Mouse (Mus musculus): ENCODE data around the gene 1810030O07Rik. TPM values are rescaled to one million over a fixed set of nuclear protein-coding genes. Genes with fewer than 3 reads are reported as not detected.
A peak's percentile ranks its signal among the peaks of the same experiment; 100 is the strongest.

1810030O07Rik gene
- polyA plus RNA-seq (2012; rRNA removed): 23.0 and 23.4 TPM in 2 replicates

DNA sequence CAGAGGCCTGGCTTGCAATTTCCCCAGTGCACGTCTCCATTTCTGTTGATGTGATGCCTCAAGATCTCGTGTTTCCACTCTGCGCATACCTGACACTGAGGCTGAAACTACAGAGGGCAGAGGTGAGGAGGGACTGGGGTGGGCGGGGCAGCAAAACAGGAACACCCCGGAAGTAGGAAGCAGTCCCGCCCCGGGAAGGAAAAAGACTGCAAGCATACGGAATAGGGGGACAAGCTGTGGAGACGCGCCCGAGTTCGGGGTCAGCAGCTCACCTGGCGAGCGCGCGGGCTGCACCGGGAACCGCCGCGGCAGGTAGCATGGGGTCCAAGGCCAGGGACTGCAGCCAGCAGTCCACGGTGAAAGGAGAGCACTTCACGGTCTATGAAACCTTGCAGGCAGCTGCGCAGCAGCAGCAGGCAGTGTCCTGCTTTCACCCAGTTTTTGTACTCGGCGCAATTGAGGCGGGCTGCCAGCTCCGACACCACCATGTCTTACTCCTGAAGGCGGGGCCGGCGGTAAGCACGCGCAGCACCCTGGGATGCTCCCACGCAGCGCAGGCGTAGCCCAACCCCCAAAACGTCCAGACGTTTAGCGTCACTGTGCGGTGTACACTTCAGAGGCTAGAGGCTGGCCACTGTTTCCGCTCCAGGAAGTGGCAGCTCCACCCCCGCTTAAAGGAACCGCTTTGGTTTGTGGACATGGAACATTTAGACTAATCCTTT lies at the start of gene 1810030O07Rik:
TSS of gene 1810030O07Rik (minus strand) at position 615 of the 722 bp plus-strand sequence.
- no peaks in the 10 kb centered on the region for H3K4me1 ChIP-seq (ENCODE audit: control insufficient read depth, insufficient read depth, low read length)
- no peaks in the 10 kb centered on the region for H3K27me3 ChIP-seq (ENCODE audit: control insufficient read depth, insufficient read depth, low read length)
- peak; percentile 89 to 91 for DNase-seq
- WGBS: 4% methylated on average over 40 of the region's 42 CpGs
- TF ChIP-seq CTCF (IDR thresholded peaks at IDR 0.05; ENCODE audit: borderline replicate concordance, insufficient read depth, low read depth, low read length): no peak
- TF ChIP-seq POLR2A (IDR thresholded peaks at IDR 0.05; ENCODE audit: borderline replicate concordance, insufficient read depth, low read length): peak; percentile 54; the same call in 1 of the 2 replicates
- peak within 1 kb of the TSS; percentile 60 for H3K27ac ChIP-seq (ENCODE audit: insufficient read depth, low read length)
- peak within 1 kb of the TSS; percentile 78 for H3K4me3 ChIP-seq (replicated peaks; ENCODE audit: insufficient read depth, low read depth, low read length)

DNA sequence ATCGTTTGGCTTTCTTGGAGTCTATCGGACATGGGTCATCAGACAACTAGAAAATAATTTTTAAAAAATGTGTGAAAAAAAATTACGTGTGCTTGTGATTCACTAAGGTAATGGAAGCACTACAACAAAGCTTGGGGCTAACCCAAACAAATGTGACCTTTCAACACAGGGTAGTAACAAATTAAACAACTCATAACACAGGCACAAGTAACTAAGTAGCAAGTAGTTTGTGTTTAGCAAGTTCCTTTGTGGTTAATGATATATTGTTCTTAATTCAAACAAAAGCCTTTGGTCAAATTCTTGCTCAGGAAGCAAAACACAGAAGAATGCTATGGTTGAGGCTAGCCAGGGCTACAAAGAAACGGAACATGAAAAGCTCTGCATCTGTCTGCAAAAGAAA lies 42.6 kb upstream of the 1810030O07Rik start:
- DNase-seq: no peak
- no peaks in the 10 kb centered on the region for H3K4me1 ChIP-seq (ENCODE audit: control insufficient read depth, insufficient read depth, low read length)
- no peaks in the 10 kb centered on the region for H3K27me3 ChIP-seq (ENCODE audit: control insufficient read depth, insufficient read depth, low read length)
- 89% methylated on average over 4 of the region's 4 CpGs for WGBS
- H3K27ac ChIP-seq (ENCODE audit: insufficient read depth, low read length): no peak overlapping the region
- H3K4me3 ChIP-seq (replicated peaks; ENCODE audit: insufficient read depth, low read depth, low read length): no peak overlapping the region
- no peak for TF ChIP-seq CTCF (IDR thresholded peaks at IDR 0.05; ENCODE audit: borderline replicate concordance, insufficient read depth, low read depth, low read length)
- no peak for TF ChIP-seq POLR2A (IDR thresholded peaks at IDR 0.05; ENCODE audit: borderline replicate concordance, insufficient read depth, low read length)

DNA sequence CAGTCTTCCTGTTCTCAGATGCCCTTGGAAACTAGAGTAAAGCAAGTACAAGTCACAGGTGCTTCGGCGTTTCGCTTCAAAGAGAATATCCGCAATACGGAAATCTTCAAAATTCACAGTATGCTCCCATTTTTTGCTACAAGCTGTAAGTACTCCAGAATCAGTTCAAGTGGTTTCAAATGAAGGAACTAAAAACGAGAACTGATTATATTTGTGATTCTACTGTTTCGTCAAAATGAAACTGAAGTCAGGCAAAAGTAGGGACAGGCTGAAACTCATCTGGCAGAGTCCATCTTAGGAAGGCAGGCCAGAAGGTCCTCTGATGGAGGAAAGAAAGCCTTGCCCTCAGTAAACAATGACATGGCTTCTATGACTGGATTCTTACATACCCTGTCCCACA lies 40.3 kb upstream of the 1810030O07Rik start:
- no peak overlapping the region for H3K27ac ChIP-seq (ENCODE audit: insufficient read depth, low read length)
- H3K4me3 ChIP-seq (replicated peaks; ENCODE audit: insufficient read depth, low read depth, low read length): no peak overlapping the region
- H3K27me3 ChIP-seq (ENCODE audit: control insufficient read depth, insufficient read depth, low read length): no peaks in the 10 kb centered on the region
- no peak for TF ChIP-seq POLR2A (IDR thresholded peaks at IDR 0.05; ENCODE audit: borderline replicate concordance, insufficient read depth, low read length)
- WGBS: 97% methylated on average over 7 of the region's 7 CpGs
- no peak for DNase-seq
- H3K4me1 ChIP-seq (ENCODE audit: control insufficient read depth, insufficient read depth, low read length): no peaks in the 10 kb centered on the region

DNA sequence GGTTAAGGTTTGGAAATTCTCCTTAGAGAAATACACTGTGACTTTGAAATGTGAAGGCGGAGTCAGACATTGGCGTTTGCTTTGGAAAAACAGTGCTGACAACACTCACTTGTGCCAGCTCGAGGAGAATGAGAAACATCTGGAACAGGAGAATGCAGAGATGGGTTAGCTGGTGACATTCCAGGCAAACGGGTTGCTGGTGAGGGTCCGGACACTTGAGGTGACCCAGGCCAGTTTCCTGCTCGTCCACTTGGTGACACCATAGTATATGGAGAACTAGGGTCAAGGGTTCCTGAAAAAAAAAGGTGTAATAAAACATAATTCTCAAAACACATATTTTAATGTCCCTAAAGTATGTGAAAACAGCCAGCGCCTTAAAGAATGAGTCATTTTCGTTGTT lies 13.4 kb upstream of the 1810030O07Rik start:
- DNase-seq: no peak
- no peaks in the 10 kb centered on the region for H3K4me1 ChIP-seq (ENCODE audit: control insufficient read depth, insufficient read depth, low read length)
- 80% methylated on average over 8 of the region's 8 CpGs for WGBS
- no peak overlapping the region for H3K27ac ChIP-seq (ENCODE audit: insufficient read depth, low read length)
- no peaks in the 10 kb centered on the region for H3K27me3 ChIP-seq (ENCODE audit: control insufficient read depth, insufficient read depth, low read length)
- TF ChIP-seq POLR2A (IDR thresholded peaks at IDR 0.05; ENCODE audit: borderline replicate concordance, insufficient read depth, low read length) (no peak), CTCF (IDR thresholded peaks at IDR 0.05; ENCODE audit: borderline replicate concordance, insufficient read depth, low read depth, low read length) (no peak)
- H3K4me3 ChIP-seq (replicated peaks; ENCODE audit: insufficient read depth, low read depth, low read length): no peak overlapping the region

DNA sequence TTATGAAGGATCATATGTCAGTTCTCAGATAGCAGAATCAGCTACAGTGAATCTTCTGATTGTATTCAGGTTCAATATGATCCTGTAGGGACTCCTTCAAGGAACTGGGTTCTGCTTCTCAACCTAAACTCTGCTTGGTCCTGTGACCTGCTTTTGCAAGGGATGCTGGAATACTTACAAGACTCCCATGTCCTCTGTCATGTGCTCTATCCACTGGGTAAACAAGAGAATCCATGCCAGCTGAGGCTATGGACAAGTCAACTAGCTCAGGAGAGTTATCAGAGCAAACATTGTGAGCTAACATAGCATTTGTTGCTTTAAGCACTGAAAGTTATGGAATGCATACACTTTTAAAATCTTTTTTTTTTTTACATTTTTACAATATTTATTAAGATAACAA lies 12.6 kb upstream of the 1810030O07Rik start:
- no peak overlapping the region for H3K4me3 ChIP-seq (replicated peaks; ENCODE audit: insufficient read depth, low read depth, low read length)
- H3K4me1 ChIP-seq (ENCODE audit: control insufficient read depth, insufficient read depth, low read length): no peaks in the 10 kb centered on the region
- TF ChIP-seq POLR2A (IDR thresholded peaks at IDR 0.05; ENCODE audit: borderline replicate concordance, insufficient read depth, low read length) (no peak), CTCF (IDR thresholded peaks at IDR 0.05; ENCODE audit: borderline replicate concordance, insufficient read depth, low read depth, low read length) (no peak)
- H3K27me3 ChIP-seq (ENCODE audit: control insufficient read depth, insufficient read depth, low read length): no peaks in the 10 kb centered on the region
- DNase-seq: no peak
- H3K27ac ChIP-seq (ENCODE audit: insufficient read depth, low read length): no peak overlapping the region

DNA sequence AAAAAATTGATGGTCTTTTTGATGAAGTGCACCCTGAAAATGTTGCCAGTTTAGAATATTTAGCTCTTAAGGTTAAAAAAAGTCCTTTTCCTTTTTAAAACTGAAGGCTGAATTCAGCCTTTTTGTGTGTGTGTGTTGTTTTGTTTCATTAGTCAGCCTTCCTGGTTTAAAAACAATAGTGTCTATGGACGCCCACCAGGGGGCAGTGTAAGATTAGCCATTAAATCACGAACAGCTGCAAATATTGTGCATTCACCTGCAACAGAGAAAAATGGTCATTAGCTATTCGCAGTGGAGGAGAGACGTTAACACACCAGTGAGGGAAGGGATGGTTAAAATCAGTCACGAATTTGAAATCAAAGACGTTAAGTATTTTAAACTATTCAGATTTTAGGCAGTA lies 3.9 kb upstream of the 1810030O07Rik start:
- 20% methylated on average over 6 of the region's 6 CpGs for WGBS
- no peak overlapping the region for H3K27ac ChIP-seq (ENCODE audit: insufficient read depth, low read length)
- H3K4me1 ChIP-seq (ENCODE audit: control insufficient read depth, insufficient read depth, low read length): no peaks in the 10 kb centered on the region
- no peak overlapping the region for H3K4me3 ChIP-seq (replicated peaks; ENCODE audit: insufficient read depth, low read depth, low read length)
- H3K27me3 ChIP-seq (ENCODE audit: control insufficient read depth, insufficient read depth, low read length): no peaks in the 10 kb centered on the region
- TF ChIP-seq POLR2A (IDR thresholded peaks at IDR 0.05; ENCODE audit: borderline replicate concordance, insufficient read depth, low read length) (no peak), CTCF (IDR thresholded peaks at IDR 0.05; ENCODE audit: borderline replicate concordance, insufficient read depth, low read depth, low read length) (peak; percentile 39; the same call in 1 of the 2 replicates)
- peak; percentile 68 to 73 for DNase-seq

DNA sequence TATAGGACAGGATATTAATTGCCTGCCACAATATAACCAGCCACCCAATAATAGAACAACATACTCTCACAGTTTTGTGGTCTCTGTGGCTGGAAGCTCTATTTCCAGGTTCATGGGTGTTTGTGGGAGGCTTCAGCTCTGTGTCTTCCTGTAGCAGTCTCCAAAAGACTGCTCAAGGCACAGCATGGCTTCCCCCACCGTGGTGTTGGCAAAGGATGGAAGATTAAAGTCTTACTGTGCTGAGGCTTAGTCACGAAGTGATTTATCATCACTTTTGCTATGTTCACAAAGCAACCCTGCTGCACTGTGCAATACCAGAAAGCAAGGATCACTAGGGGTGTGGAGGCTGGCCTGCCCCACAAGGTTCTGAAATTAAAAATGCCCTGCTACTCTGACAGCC lies 19.6 kb downstream of the 1810030O07Rik start:
- TF ChIP-seq POLR2A (IDR thresholded peaks at IDR 0.05; ENCODE audit: borderline replicate concordance, insufficient read depth, low read length) (no peak), CTCF (IDR thresholded peaks at IDR 0.05; ENCODE audit: borderline replicate concordance, insufficient read depth, low read depth, low read length) (no peak)

DNA sequence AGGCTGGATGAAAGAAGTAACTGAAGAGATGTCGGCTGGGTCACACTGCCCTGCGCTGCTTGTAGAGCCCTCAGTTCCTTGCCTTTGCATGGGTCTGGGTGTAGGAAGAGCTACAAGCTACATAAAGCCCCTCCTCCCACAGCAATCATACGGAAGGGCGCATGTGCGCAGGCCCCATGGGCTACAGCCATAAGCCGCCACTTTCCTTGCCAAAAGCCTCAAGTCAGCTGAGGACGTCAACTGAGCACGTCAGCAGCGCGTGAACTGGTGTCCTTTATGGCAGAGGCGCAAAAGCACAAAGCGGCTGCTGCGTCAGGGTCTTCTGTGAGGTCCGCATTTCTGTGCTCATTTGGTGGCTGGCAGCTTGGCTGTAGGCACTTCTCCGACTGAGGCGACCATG lies 21.6 kb downstream of the 1810030O07Rik start:
- DNase-seq: no peak
- no peaks in the 10 kb centered on the region for H3K27me3 ChIP-seq (ENCODE audit: control insufficient read depth, insufficient read depth, low read length)
- WGBS: 94% methylated on average over 16 of the region's 16 CpGs
- no peaks in the 10 kb centered on the region for H3K4me1 ChIP-seq (ENCODE audit: control insufficient read depth, insufficient read depth, low read length)
- H3K27ac ChIP-seq (ENCODE audit: insufficient read depth, low read length): no peak overlapping the region
- no peak for TF ChIP-seq CTCF (IDR thresholded peaks at IDR 0.05; ENCODE audit: borderline replicate concordance, insufficient read depth, low read depth, low read length)
- no peak for TF ChIP-seq POLR2A (IDR thresholded peaks at IDR 0.05; ENCODE audit: borderline replicate concordance, insufficient read depth, low read length)
- no peak overlapping the region for H3K4me3 ChIP-seq (replicated peaks; ENCODE audit: insufficient read depth, low read depth, low read length)

More for the DNA sequence above, 19.6 kb downstream of the 1810030O07Rik start:
- Histone ChIP-seq H3K4me1 (ENCODE audit: control insufficient read depth, insufficient read depth, low read length) (no peaks in the 10 kb centered on the region), H3K27me3 (ENCODE audit: control insufficient read depth, insufficient read depth, low read length) (no peaks in the 10 kb centered on the region), H3K27ac (ENCODE audit: insufficient read depth, low read length) (no peak overlapping the region), H3K4me3 (replicated peaks; ENCODE audit: insufficient read depth, low read depth, low read length) (no peak overlapping the region)
- DNase-seq: no peak
- WGBS: 18% methylated on average over 2 of the region's 2 CpGs
